Mouse (Mus musculus) layer of hippocampus, adult 11-12 months (tissue): ENCODE measurements around the gene Stap2.

Experiments used
- DNase-seq: peaks from one replicate; pipeline ENCODE4 v3.0.0; 2022; ENCODE audit warnings: low spot score

Gene Stap2

GRCm38 (mm10) chr17:56007444-56008355 is 2.3 kb upstream of the Stap2 start:
- no peak for DNase-seq

GRCm38 (mm10) chr17:56006956-56007355 is 1.6 kb upstream of the Stap2 start:
- no peak for DNase-seq

DNA sequence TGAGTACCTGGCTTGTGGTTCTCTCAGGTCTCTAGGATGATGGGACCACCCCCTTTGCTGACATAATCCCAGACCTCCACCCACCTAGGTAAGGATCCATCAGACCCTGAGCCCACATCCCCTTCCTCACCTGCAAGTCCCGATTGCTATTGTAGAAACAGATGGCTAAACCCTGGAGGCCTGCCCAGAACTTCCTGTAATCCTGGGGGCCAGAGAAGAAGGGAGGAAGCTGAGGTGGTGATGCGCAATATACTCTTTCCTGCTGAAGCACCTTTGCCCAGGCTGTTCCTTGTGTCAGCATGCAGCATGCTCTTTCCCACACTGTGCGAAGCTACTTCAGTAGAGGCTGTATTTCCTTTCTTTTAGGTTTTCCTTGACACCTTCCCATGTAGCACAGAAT is 2.4 kb downstream of the Stap2 start:
- no peak for DNase-seq

DNA sequence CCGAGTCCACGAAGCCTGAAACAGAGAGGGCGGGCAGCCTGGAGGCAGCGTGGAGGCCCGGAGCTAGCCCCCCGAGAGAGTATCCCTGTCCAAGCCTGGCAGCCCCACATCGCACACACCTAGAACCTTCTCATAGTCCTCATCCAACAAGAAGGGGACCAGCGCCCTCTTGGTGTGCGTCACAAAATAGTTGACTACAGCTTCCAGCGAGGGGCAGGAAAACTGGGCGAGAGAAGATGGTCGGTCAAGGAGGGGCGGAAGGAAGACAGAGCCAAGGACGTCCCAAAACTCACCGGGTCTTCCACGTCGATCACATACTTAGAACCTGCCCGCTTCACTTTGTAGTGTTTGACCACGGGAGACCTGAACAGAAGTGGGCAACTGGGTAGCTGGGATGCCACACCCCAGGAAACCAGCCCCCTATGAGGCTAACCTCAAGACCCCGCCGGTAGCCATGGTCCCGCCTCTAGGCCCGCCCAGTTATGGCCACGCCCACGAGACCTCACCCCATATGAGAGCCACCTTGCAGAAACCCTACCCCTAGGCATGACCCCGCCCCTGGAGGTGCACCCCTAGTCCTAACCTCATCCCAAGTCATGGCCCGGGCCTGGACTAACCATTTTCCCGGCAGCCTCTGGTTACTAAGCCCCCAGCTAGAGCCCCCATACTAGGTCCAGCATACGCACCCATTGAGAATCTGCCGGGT is 5.4 kb downstream of the Stap2 start:
- no peak for DNase-seq

DNA sequence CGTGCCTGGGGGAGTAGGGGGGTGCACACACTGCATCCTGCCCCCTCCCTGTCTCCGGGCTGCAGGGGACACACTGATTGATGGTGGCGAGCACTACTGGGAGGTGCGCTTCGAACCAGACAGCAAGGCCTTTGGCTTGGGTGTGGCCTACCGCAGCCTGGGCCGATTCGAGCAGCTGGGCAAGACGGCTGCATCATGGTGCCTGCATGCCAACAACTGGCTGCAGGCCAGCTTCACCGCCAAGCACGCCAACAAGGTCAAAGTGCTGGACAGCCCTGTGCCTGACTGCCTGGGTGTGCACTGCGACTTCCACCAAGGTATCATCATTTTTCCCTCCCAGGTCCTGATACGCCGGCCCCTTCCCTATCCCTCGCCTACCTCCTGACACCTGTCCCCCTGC is 9.4 kb downstream of the Stap2 start:
- DNase-seq: no peak

DNA sequence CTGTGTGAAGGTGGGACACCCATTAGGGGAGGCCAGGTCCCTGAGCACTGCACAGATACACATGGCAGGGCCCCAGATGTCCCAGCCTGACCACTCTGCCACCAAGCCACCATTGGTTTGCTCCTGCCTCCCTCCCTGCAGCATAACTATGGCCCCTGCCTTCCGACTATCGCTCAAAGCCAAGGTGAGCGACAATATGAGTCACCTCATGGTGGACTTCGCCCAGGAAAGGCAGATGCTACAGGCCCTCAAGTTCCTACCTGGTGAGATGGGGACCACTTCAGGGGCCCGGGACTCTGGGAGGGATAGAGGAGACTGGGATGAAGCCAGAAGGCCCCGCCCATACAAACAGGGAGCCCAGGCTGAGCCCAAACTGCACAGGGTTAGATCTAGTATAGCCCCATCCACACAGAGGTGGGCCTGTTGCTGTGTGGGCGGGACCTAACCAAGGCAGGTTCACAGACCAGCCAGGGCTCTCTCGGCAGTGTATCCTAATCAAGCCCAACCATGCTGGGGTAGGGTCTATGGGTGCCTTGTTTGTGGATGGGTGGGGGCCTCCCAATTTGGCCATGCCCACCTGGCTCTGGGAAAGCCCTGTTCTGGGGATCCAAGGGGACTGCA is 15.0 kb downstream of the Stap2 start:
- DNase-seq: no peak

GRCm38 (mm10) chr17:55986030-55986961 is 19.1 kb downstream of the Stap2 start, which contains the start of gene Fsd1:
Fsd1 (plus strand) TSS chr17:55986509.
- peak; percentile 81 for DNase-seq

- DNase-seq: no peak
These were observed 28.1 kb downstream of the Stap2 start for GRCm38 (mm10) chr17:55977301-55977700.

DNA sequence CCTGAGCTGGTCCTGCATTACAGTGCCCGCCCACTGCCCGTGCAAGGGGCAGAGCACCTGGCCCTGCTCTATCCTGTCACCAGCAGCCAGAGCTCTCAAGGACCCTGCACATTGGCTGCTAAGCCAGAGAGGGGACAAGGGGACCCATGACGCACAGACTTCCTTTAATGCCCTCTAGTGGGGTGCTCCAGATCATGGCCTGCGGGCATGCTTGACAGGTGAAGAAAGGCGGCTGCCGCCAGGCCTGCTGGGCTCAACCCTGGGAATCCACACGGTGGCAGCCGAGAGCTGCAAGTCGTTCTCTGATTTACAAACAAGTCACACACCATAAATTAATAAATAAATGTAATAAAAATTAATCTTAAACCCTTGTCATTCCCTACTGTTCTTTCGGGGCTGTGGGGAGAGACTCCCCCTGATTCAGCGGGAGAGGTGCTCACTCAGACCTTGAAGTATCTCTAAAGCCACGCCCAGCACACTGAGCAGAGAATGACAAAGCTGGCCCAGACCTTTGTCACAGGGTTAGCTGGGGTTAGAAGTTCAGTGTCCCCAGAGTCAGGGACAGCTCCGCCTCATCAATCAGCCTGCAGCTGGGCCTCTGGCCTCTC is 29.0 kb downstream of the Stap2 start:
- peak; percentile 80 for DNase-seq

GRCm38 (mm10) chr17:55971453-55971852 is 33.9 kb downstream of the Stap2 start:
- no peak for DNase-seq

GRCm38 (mm10) chr17:55969966-55970891 is 35.2 kb downstream of the Stap2 start, which contains the start of gene Shd:
Shd (plus strand) TSS chr17:55970467.
- DNase-seq: no peak

DNA sequence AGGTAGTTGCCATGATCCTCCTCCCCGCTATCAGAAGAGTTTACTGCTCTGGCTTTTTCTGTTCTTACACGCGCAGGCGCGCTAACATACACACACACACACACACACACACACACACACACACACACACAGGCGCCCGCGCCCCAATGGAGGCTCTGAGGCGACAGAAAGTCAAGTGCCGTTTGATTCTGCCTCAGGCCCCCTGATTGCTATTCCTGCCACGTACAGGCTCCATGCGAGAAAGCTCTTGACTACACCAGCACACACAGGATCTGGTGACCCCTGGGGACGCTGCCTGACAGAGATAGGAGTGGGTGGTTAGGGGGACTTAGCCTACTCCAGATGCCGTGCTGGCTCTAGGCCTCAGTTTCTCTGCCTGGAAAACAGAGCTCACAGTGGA is 35.8 kb downstream of the Stap2 start:
- DNase-seq: no peak

GRCm38 (mm10) chr17:55968210-55968609 is 37.2 kb downstream of the Stap2 start:
- DNase-seq: no peak

DNA sequence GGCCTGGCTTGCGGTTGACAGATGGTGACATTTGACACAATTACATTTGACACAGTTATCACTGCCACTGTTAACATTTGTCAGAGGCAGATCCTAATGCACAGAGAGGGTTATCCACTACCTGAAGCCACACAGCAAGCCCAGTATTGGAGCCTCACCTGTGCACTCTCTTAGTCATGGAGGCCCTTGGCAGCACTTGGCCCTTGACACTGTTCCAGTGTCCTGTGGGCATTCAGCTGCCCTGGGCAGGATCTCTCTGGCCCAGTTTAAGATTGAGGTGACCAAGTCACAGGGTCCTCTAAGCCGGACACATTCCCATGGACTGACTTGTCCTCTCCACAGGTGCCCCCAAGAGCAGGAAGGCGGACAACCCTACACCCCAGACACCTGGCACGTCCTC is 38.2 kb downstream of the Stap2 start:
- DNase-seq: no peak

DNA sequence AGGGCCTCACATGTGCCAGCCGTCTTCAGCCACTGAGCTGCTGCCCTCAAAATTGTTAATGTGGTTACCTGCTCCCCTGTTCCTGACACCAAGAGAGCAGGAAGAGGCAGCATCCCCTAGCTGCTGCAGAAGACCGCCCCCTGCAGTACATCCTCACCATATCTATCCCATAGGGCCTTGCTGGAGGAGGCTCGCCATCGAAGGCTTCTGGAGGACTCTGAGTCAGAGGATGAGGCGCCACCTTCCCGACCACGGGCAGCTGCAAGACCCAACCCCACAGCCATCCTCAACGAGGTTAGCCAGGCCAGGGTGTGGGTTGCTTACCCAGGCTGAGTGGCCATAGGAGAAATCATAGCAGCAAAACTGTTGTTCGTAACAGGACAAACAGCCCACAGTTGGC is 40.4 kb downstream of the Stap2 start:
- DNase-seq: no peak

GRCm38 (mm10) chr17:55964496-55964895 is 40.9 kb downstream of the Stap2 start:
- DNase-seq: no peak

GRCm38 (mm10) chr17:55963171-55963570 is 42.2 kb downstream of the Stap2 start:
- no peak for DNase-seq

DNA sequence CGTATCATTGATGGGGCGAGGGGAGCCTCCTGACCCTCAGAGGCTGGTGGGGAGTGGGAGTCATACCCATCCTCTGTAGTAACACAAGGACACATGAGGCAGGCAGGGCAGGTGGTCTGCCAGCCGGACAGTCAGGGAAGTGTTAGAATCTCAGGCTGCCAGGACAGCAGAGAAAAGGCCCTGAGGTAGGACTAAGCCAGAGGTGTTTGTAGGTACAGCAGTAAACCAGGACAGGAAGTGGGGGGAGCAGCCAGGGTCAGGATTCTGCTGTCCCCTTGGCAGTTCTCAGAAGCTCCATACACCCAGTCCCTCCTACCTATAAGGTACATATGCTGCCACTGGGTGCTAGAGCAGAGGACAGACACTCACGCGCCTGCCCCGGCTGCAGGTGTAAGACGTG is 43.8 kb downstream of the Stap2 start:
- no peak for DNase-seq

- DNase-seq: no peak
These were observed 44.6 kb downstream of the Stap2 start for GRCm38 (mm10) chr17:55960791-55961190.
